ENCODE assay signal across 11 mouse cellular contexts in genomic region chr7:137629540-137629939, GRCm38 (mm10).
DNase-seq lines count a peak whose midpoint lies in the region; ATAC-seq and TF ChIP-seq lines count a peak whose summit lies in the region.
"Had no signal": no experiment of that assay in that cellular context is flagged by ENCODE, and none has a peak within 500 bp of the region (broad histone marks: within the 10 kb centered on the region; RNA-seq: fewer than 3 reads in every experiment).

No protein-coding gene starts in this region.

- TF ChIP-seq POLR2A in thymus, adult 2 months (IDR thresholded peaks at IDR 0.05; ENCODE audit: control insufficient read depth, extremely low read depth, insufficient read depth, low read length, poor library complexity) = no peak

- DNase-seq in layer of hippocampus, adult 11-12 months (ENCODE audit: low spot score) = peak; percentile 73
- DNase-seq in layer of hippocampus, postnatal 10 days (ENCODE audit: low spot score in 2 of 2) = no peak
- peak; percentile 54 to 64 for DNase-seq in cerebellum, postnatal 36 days
- peak; percentile 17 to 48 for DNase-seq in left cerebral cortex, postnatal 14 days (ENCODE audit: low spot score in 2 of 2)
- no peak for DNase-seq in thymus, postnatal 14 days
- no peak for DNase-seq in thymus, adult 2 months
- DNase-seq: adrenal gland, postnatal 36 days; heart, adult 2 months; heart, postnatal 14 days; lung, adult 18-20 months had no signal

- H3K27ac ChIP-seq in thymus, adult 2 months (ENCODE audit: control insufficient read depth, insufficient read depth, low read length) = no peak overlapping the region
- H3K27ac ChIP-seq: heart, adult 2 months had no signal

- WGBS in thymus, adult 2 months = 96% methylated on average over 5 of the region's 5 CpGs

- H3K36me3 ChIP-seq in thymus, adult 2 months (ENCODE audit: control insufficient read depth, insufficient read depth, low read length) = no peaks in the 10 kb centered on the region

- no peaks in the 10 kb centered on the region for H3K4me1 ChIP-seq in thymus, adult 2 months (replicated peaks; ENCODE audit: control insufficient read depth, insufficient read depth, low read length)

- no peak overlapping the region for H3K4me3 ChIP-seq in thymus, adult 2 months (ENCODE audit: control insufficient read depth, insufficient read depth, low read length)
- H3K4me3 ChIP-seq: heart, adult 2 months had no signal

- intact Hi-C loops in left cerebral cortex, postnatal 14 days (cut with DNase I) = no loop called here

- ATAC-seq in megakaryocyte progenitor cell, adult 5-6 weeks (replicated peaks; ENCODE audit: poor library complexity) = no peak

- TF ChIP-seq CTCF in thymus, adult 2 months (IDR thresholded peaks at IDR 0.05; ENCODE audit: borderline replicate concordance, control insufficient read depth, extremely low read depth, insufficient read depth, low read length, poor library complexity) = no peak

- no peaks in the 10 kb centered on the region for H3K27me3 ChIP-seq in thymus, adult 2 months (ENCODE audit: control insufficient read depth, insufficient read depth, low read length)

Comparison
In these comparisons a context has a peak if more than half of its experiments do, and no peak if none do; other contexts are left out.
1. DNase-seq: peak in layer of hippocampus, adult 11-12 months (single experiment), cerebellum, postnatal 36 days (2 of 2) and left cerebral cortex, postnatal 14 days (2 of 2); none in layer of hippocampus, postnatal 10 days (0 of 2), thymus, postnatal 14 days (single experiment) and thymus, adult 2 months (single experiment).